Mouse (Mus musculus) left cerebral cortex, adult 2 months (tissue): ENCODE data around the gene Nfkbie. TPM values are rescaled to one million over a fixed set of nuclear protein-coding genes. Genes with fewer than 3 reads are reported as not detected.

ENCODE experiments used
- DNase-seq, 2 experiments: peaks; one replicate each; pipeline ENCODE4 v3.0.0; 2021 to 2022; ENCODE audit warnings: low spot score in 2 of 2, mixed read lengths in 1 of 2; ENCODE audit errors: extremely low spot score in 1 of 2
- H3K27ac ChIP-seq: fragments of 200-600 bp; 2 replicates; pipeline ENCODE4 v1.8.1; 2022
- H3K4me3 ChIP-seq: fragments of 200-600 bp; 2 replicates; pipeline ENCODE4 v1.8.1; 2022
- CTCF ChIP-seq: fragments of 200-600 bp; IDR thresholded peaks from 2 replicates; pipeline ENCODE4 v1.8.1; 2022; ENCODE audit warnings: antibody characterized with exemption, mild to moderate bottlenecking, moderate library complexity
- intact Hi-C: fragments of 180-260 bp; cut with DNase I; formaldehyde crosslinking; loops from one replicate; pipeline ENCODE4 v1.15.1; 2025
- total RNA-seq, 2 experiments: library from RNA; stranded (reverse); gene quantifications; 2 replicates each; pipeline ENCODE4 v1.2.3; 2021

Nfkbie gene
- total RNA-seq, 2 experiments from 2014 or later: 2.3 to 2.4 TPM

- intact Hi-C loops: no loop called here
- no peak overlapping the region for H3K4me3 ChIP-seq
- no peak for TF ChIP-seq CTCF
- no peak for DNase-seq
- H3K27ac ChIP-seq: peak overlapping the region; percentile 75
Observed at GRCm38 (mm10) chr17:45544873-45545277, 10.6 kb upstream of the Nfkbie start.

DNA sequence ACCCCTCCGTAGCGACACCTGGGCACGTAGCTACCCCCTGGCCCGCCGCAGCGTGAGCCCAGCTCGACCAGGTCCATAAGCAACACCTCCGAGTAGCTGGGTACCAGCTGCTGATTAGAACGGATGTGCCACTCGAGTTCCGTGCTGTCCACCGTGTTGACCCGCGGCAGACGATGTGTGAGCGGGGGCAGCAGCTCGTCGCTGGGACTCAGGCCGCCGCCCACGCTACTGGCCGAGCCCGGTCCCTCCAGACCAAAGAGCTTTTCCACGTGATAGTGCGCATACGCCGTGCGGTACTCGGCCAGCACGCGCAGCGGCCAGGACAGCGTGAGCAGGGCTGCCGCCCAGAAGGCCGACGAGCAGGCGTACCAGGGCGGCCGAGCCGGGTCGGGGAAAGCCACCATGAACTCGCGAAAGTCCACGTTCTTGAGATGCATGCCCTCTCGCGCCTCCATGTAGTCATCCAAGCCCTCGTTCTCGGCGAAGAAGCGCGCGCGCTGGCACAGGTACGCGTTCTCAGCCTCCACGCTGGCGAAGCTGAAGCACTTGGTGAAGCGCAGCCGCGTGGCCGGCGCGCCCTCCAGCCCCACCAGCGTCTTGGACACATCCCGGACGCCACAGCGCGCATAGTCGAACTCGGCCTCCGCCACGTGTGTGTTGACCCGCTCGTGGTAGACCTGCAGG, 10.1 kb upstream of the Nfkbie start:
- DNase-seq: no peak
- intact Hi-C loops: no loop called here
- no peak overlapping the region for H3K4me3 ChIP-seq
- no peak for TF ChIP-seq CTCF
- peak overlapping the region; percentile 75 for H3K27ac ChIP-seq

- DNase-seq: no peak
- Histone ChIP-seq H3K27ac (peak overlapping the region; percentile 48), H3K4me3 (peak overlapping the region; percentile 75; the same call in 1 of the 2 replicates)
- intact Hi-C loops: no loop called here
- TF ChIP-seq CTCF: no peak
Observed at GRCm38 (mm10) chr17:45546941-45547340, 8.6 kb upstream of the Nfkbie start.

DNA sequence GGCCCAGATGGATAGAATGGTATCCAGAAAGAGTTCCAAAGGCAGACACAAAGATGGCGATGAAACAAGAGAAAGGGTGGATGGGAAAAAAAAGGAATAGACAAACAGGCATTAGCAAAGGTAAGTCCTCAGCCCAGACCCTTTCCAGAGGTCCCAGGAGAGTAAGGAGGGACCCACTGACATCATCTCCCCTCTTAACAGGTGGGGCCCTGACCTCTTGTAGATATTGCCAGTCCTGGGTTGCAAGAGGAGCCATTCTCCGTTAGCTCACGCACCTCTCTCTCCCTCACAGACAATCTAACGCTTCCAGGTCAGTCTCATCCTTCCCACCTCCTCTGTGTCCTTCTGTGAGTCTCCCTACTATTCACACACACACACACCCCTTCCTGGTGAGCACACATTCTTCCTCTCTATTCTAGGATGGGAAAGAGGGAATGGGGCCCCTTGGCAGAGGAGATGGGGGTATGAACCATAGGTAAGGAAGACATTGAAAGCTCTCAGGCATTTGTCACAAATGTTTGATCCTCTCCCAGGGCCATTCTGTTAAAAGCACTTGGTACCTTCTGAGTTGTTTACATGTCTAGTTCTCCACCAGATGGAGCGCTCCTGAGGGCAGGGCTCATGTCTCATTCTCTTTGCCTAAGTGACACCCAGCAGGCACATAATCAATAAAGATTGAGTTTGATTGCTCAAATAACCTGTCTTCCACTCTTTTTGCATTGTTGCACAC, 7.9 kb upstream of the Nfkbie start:
- Histone ChIP-seq H3K27ac (peak overlapping the region; percentile 88), H3K4me3 (peak overlapping the region; percentile 75)
- TF ChIP-seq CTCF: peak; percentile 15
- no peak for DNase-seq
- intact Hi-C loops: no loop called here

- peak overlapping the region; percentile 88 for H3K27ac ChIP-seq
- peak; percentile 61 to 62 for DNase-seq
Observed at GRCm38 (mm10) chr17:45548541-45549512, 6.7 kb upstream of the Nfkbie start.

GRCm38 (mm10) chr17:45549617-45550181, 5.8 kb upstream of the Nfkbie start, which contains the start of gene Tmem151b:
Gene Tmem151b, minus strand, starts transcription at chr17:45549677.
- intact Hi-C loops: no loop called here
- TF ChIP-seq CTCF: no peak; the same call in 1 of the 2 replicates
- H3K27ac ChIP-seq: peak within 1 kb of the TSS; percentile 88
- peak within 1 kb of the TSS; percentile 75 for H3K4me3 ChIP-seq
- DNase-seq: peak; percentile 65 to 74

More at GRCm38 (mm10) chr17:45548541-45549512, 6.7 kb upstream of the Nfkbie start:
- H3K4me3 ChIP-seq: peak overlapping the region; percentile 75
- intact Hi-C loops: no loop called here
- peak; percentile 55 for TF ChIP-seq CTCF

- Histone ChIP-seq H3K27ac (peak overlapping the region; percentile 88), H3K4me3 (peak overlapping the region; percentile 75)
- no peak for TF ChIP-seq CTCF
- DNase-seq: no peak
- intact Hi-C loops: no loop called here
Observed at GRCm38 (mm10) chr17:45550253-45550652, 5.2 kb upstream of the Nfkbie start.

GRCm38 (mm10) chr17:45551249-45551796, 4.2 kb upstream of the Nfkbie start:
- no peak overlapping the region for H3K4me3 ChIP-seq
- intact Hi-C loops: no loop called here
- TF ChIP-seq CTCF: no peak

DNA sequence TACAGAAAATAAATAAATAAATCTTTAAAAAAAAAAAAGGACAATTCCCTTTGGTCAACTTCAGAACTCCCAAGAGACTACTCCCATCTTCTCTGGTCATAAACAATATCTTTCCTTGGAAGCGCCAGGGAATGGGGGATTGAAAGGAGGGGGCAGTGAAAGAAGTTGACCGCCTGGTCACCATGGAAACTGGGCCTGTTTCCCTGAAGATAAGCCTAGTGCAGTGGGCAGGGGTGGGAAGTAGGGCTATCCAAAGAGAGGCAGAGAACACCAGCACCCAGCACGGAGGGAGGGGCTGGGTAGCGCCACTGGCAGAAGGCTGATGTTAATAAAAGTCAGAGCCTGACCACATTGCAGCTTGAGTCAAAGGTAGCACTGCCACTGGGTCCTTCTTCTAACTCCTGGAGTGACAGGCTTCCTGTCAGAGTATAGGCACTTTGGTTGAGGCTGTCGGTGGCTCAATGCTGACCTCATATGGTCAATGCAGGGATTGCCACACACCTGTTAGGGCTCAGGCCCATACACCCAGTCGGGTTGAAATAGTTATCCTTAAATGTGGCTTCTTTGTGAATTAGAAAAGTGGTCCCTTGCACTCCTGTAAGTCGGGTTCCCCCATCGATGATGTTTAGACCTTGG, 3.6 kb upstream of the Nfkbie start:
- DNase-seq: peak; percentile 76 to 85
- intact Hi-C loops: loop anchor here (1.0 kb wide), 2 partner anchors 36 to 74 kb away; no protein-coding TSS in a partner anchor
- peak; percentile 94 for TF ChIP-seq CTCF
- Histone ChIP-seq H3K27ac (no peak overlapping the region), H3K4me3 (no peak overlapping the region)

More at GRCm38 (mm10) chr17:45551249-45551796, 4.2 kb upstream of the Nfkbie start:
- no peak for DNase-seq
- H3K27ac ChIP-seq: no peak overlapping the region

- intact Hi-C loops: no loop called here
Observed at GRCm38 (mm10) chr17:45553065-45553464, 2.4 kb upstream of the Nfkbie start.

More at GRCm38 (mm10) chr17:45553065-45553464, 2.4 kb upstream of the Nfkbie start:
- H3K27ac ChIP-seq: no peak overlapping the region
- no peak for TF ChIP-seq CTCF
- H3K4me3 ChIP-seq: no peak overlapping the region
- no peak for DNase-seq
